Mouse (Mus musculus): ENCODE results near the gene Sap18. TPM values are rescaled to one million over a fixed set of nuclear protein-coding genes. Genes with fewer than 3 reads are reported as not detected.

Gene Sap18
- polyA plus RNA-seq, 1 experiment from 2014 or later, result 27.8 TPM

DNA sequence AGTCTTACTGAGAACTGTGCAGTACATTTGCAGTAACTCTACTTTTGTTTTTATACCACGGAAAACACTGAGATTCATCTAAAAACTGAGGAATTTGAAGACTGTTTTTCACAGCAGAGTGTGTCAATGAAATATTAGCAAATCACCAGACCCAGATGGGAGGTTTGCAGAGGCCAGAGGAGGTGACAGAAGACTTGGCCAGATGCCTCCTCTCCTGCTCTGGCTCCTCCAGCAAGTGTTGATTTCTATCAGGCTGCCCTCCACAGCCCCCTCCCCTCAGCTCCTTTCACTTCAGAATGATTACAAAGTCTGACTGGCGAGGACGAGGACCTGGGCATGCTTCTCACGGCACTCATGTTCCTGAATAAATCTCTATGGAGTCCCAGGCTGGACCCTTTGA is 10.6 kb upstream of the Sap18 start:
- 60% methylated on average over 4 of the region's 4 CpGs for WGBS

DNA sequence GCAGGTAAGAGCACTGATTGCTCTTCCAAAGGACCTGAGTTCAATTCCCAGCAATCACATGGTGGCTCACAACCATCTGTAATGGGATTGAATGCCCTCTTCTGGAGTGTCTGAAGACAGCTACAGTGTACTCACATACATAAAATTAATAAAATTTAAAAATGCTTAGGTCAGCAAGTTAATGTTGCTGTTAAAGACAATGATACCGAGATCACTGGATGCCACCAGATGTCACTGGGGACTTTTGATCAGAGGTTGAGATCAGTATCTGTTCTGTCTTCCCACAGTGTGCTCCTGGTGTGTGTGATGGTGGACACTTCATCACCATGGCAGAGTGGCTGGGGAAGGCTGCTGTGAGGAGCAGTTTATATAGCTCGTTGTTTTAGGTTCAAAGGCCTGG is 8.7 kb upstream of the Sap18 start:
- Histone ChIP-seq H3K36me3 (no peaks in the 10 kb centered on the region), H3K4me2 (replicated peaks) (no peak overlapping the region), H3K27ac (no peak overlapping the region), H3K9ac (no peak overlapping the region), H3K4me3 (no peak overlapping the region), H3K4me1 (no peaks in the 10 kb centered on the region), H3K27me3 (no peaks in the 10 kb centered on the region), H3K9me3 (no peaks in the 10 kb centered on the region)
- ATAC-seq (ENCODE audit: insufficient number of reproducible peaks, insufficient read depth, low FRiP score, low TSS enrichment), result no peak
- WGBS, result 77% methylated on average over 2 of the region's 2 CpGs

More for the DNA sequence above, 10.6 kb upstream of the Sap18 start:
- no peak overlapping the region for H3K4me3 ChIP-seq
- no peak overlapping the region for H3K27ac ChIP-seq
- H3K9ac ChIP-seq, result no peak overlapping the region
- H3K4me2 ChIP-seq (replicated peaks), result no peak overlapping the region
- H3K4me1 ChIP-seq, result no peaks in the 10 kb centered on the region
- H3K36me3 ChIP-seq, result no peaks in the 10 kb centered on the region
- no peaks in the 10 kb centered on the region for H3K27me3 ChIP-seq
- ATAC-seq (ENCODE audit: insufficient number of reproducible peaks, insufficient read depth, low FRiP score, low TSS enrichment), result no peak
- no peaks in the 10 kb centered on the region for H3K9me3 ChIP-seq

DNA sequence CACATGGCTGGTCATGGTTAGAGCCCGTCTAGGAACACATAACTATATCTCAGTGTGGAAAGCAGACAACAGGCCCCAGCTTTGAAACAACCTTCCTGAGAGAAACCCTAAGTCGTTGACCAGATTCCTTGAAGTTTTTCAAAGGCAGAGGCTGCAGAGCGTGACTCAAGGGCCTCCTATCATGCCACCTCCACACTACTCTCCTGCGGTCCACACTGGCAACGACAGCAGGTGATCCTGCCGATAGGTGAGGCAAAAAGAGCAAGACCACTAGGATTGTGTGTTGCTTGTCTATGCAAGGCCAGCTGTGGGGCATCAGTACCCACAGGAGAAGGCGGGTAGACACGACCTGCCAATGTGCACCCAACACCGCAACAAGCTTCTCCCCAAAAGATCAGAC is 8.2 kb upstream of the Sap18 start:
- Histone ChIP-seq H3K27me3 (no peaks in the 10 kb centered on the region), H3K9me3 (no peaks in the 10 kb centered on the region), H3K36me3 (no peaks in the 10 kb centered on the region), H3K4me3 (no peak overlapping the region), H3K4me1 (no peaks in the 10 kb centered on the region), H3K9ac (no peak overlapping the region), H3K27ac (no peak overlapping the region), H3K4me2 (replicated peaks) (no peak overlapping the region)
- ATAC-seq (ENCODE audit: insufficient number of reproducible peaks, insufficient read depth, low FRiP score, low TSS enrichment), result no peak
- WGBS, result 90% methylated on average over 9 of the region's 9 CpGs

DNA sequence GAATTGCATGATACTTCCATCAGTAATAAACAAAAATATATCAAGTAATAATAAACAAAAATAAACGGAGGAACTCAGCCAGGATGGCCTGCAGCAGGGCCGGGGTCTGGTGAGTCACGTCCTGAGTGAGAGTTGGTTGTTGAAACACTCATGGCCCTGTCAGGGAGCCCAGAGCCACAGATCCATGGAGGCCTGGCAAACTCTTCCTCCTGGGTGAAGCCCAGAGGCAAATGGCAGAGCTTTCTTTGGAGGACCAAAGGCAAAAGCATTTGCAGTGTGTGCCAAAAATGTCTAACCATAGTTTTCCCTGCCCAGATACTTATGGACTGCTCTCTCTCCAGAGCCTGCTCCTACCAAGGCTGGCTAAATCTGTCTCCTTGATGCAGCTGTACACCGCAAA is 6.8 kb upstream of the Sap18 start:
- 79% methylated on average over 4 of the region's 4 CpGs for WGBS

DNA sequence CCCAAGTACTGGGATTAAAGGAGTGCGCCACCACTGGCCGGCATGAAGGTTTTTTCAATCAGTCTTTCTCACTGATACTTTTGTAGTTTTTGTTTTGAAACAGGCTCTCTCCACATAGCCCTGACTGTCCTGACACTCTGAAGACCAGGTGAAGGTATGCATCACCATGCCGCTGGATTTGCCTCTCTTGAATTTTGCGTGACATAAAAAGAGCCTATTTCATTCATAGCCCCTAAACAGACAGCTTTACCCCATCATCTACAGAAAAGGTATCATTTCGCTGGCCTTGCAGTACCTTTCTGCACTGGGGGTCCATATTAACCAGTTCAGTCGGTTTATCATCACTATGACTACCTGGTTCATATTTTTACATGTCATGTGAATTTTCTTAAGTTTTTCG is 429 bp upstream of the Sap18 start:
- Histone ChIP-seq H3K4me1 (peaks cover 9% of the 10 kb centered on the region; the same call in 1 of the 2 replicates), H3K27me3 (no peaks in the 10 kb centered on the region), H3K4me2 (replicated peaks) (peak overlapping the region; percentile 78), H3K9me3 (no peaks in the 10 kb centered on the region), H3K9ac (no peak overlapping the region), H3K27ac (0 out of 2 replicates have a peak overlapping the region, but pooled peaks have one; percentile 14), H3K36me3 (peaks cover 7% of the 10 kb centered on the region), H3K4me3 (peak overlapping the region; percentile 88)
- ATAC-seq (ENCODE audit: insufficient number of reproducible peaks, insufficient read depth, low FRiP score, low TSS enrichment), result 0 out of 2 replicates have a peak, but pooled peaks have one; percentile 9
- WGBS, result 14% methylated on average over 7 of the region's 7 CpGs

More for the DNA sequence above, 6.8 kb upstream of the Sap18 start:
- no peaks in the 10 kb centered on the region for H3K36me3 ChIP-seq
- no peaks in the 10 kb centered on the region for H3K9me3 ChIP-seq
- no peak overlapping the region for H3K27ac ChIP-seq
- H3K4me3 ChIP-seq, result no peak overlapping the region
- H3K4me1 ChIP-seq, result no peaks in the 10 kb centered on the region
- H3K4me2 ChIP-seq (replicated peaks), result no peak overlapping the region
- no peak for ATAC-seq (ENCODE audit: insufficient number of reproducible peaks, insufficient read depth, low FRiP score, low TSS enrichment)
- no peak overlapping the region for H3K9ac ChIP-seq
- no peaks in the 10 kb centered on the region for H3K27me3 ChIP-seq

DNA sequence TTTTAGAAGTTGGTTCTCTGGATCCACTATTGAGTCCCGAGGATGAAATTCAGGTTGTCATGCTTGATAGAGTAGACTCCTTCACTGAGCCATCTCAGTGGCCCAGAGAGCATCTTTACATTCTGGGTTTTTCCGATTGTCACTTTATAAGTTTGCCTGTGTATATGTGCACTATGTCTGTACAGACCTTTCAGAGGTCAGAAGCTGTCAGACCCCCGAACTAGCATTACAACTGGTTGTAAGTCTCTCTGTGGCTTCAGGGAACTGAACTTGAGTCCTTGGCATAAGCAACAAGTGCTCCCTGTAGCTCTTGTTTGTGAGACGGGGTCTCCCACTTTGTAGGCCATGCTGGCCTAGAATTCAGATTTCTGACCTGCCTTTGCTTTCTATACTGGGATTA is 5.8 kb downstream of the Sap18 start:
- H3K4me1 ChIP-seq, result peaks cover 9% of the 10 kb centered on the region; the same call in 1 of the 2 replicates
- H3K27me3 ChIP-seq, result no peaks in the 10 kb centered on the region
- H3K9ac ChIP-seq, result no peak overlapping the region
- no peaks in the 10 kb centered on the region for H3K9me3 ChIP-seq
- ATAC-seq (ENCODE audit: insufficient number of reproducible peaks, insufficient read depth, low FRiP score, low TSS enrichment), result no peak
- H3K4me2 ChIP-seq (replicated peaks), result no peak overlapping the region
- H3K27ac ChIP-seq, result no peak overlapping the region
- no peak overlapping the region for H3K4me3 ChIP-seq
- WGBS, result 86% methylated on average over 4 of the region's 4 CpGs
- H3K36me3 ChIP-seq, result peaks cover 63% of the 10 kb centered on the region

DNA sequence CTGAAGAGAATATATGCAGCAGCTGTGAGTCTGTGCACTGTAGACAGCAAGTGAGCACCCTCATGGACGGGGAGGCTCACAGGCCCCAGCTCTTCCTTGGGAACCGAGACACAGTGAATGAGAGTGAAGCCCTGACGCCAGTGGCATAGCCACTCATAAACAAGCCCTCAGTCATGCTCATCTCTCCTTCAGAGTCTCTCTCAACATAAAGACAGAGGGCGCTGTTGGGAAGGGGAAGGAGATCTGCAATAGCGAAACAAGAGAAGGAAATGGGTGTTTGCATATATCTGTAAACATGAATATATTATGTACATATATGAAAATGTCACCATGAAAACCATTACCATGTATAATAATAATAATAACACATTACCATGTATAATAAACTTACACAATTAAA is 10.6 kb downstream of the Sap18 start:
- no peak for ATAC-seq (ENCODE audit: insufficient number of reproducible peaks, insufficient read depth, low FRiP score, low TSS enrichment)
- no peak overlapping the region for H3K4me2 ChIP-seq (replicated peaks)
- peaks cover 83% of the 10 kb centered on the region for H3K36me3 ChIP-seq
- H3K27me3 ChIP-seq, result no peaks in the 10 kb centered on the region
- WGBS, result 79% methylated on average over 5 of the region's 5 CpGs
- no peak overlapping the region for H3K4me3 ChIP-seq
- no peaks in the 10 kb centered on the region for H3K9me3 ChIP-seq
- H3K4me1 ChIP-seq, result no peaks in the 10 kb centered on the region
- no peak overlapping the region for H3K9ac ChIP-seq
- H3K27ac ChIP-seq, result no peak overlapping the region

DNA sequence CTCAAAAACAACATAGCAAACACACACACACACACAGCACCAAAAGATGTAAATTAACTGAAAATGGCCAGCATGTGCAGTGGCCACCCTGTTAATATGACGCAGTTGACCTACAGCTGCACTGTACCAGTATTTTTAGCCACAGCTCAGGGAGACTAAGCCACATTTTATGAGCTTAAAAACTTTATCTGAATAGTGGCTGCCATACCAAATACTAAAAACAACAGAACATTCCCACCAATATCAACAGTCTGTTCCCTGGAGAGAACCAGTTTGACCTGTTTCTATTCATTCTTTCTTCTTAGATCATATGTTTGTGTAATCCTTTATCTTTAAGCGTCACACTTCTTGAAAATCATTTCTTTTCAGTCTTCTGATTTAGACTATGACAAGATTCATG is 12.9 kb downstream of the Sap18 start:
- Histone ChIP-seq H3K36me3 (peaks cover 77% of the 10 kb centered on the region), H3K27ac (no peak overlapping the region), H3K4me2 (replicated peaks) (no peak overlapping the region), H3K27me3 (no peaks in the 10 kb centered on the region), H3K4me1 (no peaks in the 10 kb centered on the region), H3K9ac (no peak overlapping the region), H3K4me3 (no peak overlapping the region), H3K9me3 (no peaks in the 10 kb centered on the region)
- 79% methylated on average over 2 of the region's 2 CpGs for WGBS
- no peak for ATAC-seq (ENCODE audit: insufficient number of reproducible peaks, insufficient read depth, low FRiP score, low TSS enrichment)

DNA sequence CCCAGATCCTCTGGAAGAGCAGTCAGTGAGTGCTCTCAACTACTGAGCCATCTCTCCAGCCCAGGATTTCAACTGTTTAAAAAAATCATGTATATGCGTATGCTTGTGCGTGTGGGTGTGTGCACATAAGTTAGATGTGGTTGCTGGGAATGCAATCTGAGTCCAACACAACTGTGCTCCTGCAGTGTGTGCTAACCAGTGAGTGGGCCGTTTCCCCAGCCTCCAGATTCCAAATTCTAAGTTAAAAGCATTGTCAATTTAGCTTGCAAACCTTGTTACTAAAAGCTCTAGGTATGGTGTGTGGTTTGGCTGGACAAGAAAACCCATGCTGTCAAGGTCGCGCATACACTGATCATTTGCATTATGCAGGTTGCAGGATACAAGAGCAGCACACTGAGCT is 13.9 kb downstream of the Sap18 start:
- WGBS, result 92% methylated on average over 5 of the region's 5 CpGs
- Histone ChIP-seq H3K4me1 (no peaks in the 10 kb centered on the region), H3K4me2 (replicated peaks) (no peak overlapping the region), H3K27ac (no peak overlapping the region), H3K9me3 (no peaks in the 10 kb centered on the region), H3K36me3 (peaks cover 75% of the 10 kb centered on the region), H3K27me3 (no peaks in the 10 kb centered on the region), H3K4me3 (no peak overlapping the region), H3K9ac (no peak overlapping the region)
- ATAC-seq (ENCODE audit: insufficient number of reproducible peaks, insufficient read depth, low FRiP score, low TSS enrichment), result no peak

DNA sequence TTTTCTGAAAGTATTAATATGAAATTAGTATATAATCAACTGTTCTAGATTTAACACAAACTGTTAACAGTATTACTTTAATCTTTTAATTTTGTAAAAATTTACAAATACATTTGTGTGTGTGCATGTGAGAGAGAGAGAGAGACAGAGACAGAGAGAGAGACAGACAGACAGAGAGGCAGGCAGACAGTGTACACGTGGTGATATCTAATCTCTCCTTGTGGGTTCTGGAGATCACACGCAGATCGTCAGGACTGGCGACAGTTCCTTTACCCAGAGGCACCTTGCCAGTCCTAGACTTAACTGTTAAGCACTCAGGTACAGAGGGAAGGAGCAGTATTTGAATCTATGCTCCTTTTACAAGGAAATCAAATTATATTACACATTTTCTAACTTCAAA is 22.9 kb downstream of the Sap18 start:
- Histone ChIP-seq H3K27me3 (no peaks in the 10 kb centered on the region), H3K9me3 (no peaks in the 10 kb centered on the region), H3K9ac (no peak overlapping the region), H3K4me2 (replicated peaks) (no peak overlapping the region), H3K4me3 (no peak overlapping the region), H3K4me1 (peaks cover 5% of the 10 kb centered on the region), H3K36me3 (peaks cover 44% of the 10 kb centered on the region), H3K27ac (no peak overlapping the region)
- ATAC-seq (ENCODE audit: insufficient number of reproducible peaks, insufficient read depth, low FRiP score, low TSS enrichment), result no peak
- 79% methylated on average over 4 of the region's 4 CpGs for WGBS

DNA sequence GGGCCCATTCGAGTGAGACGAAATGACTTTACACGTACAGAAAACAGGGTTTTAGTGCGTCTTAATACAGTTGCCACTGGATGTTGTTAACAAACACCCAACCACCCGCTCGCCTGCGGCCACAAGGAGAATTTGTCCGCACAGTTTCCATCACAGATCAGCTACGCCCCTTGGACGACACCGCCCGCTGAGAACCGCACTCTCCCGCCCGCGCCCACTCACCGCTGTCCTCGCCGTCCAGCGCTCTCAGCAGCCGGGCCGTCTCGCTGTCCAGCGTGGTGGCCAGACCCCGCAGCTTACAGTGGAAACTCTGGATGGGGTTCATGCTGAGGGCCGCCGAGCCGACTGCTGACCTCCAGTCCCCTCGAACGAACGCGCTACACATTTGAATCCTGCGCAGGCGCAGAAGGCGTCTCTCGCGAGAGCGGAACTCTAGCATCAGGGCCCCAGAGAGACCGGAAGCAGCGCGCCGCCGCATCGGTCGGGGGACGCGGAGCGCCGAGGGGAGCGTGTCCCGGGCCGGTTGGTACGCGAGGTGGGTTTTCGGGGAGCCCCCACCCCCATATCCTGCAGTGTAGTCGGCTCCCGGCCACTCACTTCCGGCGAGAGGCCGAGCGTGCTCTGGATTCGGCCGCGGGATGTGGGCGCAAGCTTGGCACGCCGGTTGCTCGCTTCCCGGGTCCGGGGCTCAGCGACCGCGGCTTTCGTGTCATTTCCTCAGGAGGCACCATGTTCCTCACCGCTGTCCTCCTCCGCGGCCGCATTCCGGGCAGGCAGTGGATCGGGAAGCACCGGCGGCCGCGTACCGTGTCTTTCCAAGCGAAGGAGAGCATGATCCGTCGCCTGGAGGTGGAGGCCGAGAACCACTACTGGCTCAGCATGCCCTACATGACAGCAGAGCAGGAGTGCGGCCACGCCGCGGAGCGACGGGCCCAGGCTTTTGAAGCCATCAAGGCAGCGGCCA is 28.1 kb downstream of the Sap18 start, which contains the start of the genes Ska3 and Mrpl57:
TSS of gene Ska3 (minus strand) at position 398 of the 964 bp plus-strand sequence.
TSS of gene Mrpl57 (plus strand) at position 447 of the 964 bp plus-strand sequence.
- under 1% methylated on average over 96 of the region's 96 CpGs for WGBS

DNA sequence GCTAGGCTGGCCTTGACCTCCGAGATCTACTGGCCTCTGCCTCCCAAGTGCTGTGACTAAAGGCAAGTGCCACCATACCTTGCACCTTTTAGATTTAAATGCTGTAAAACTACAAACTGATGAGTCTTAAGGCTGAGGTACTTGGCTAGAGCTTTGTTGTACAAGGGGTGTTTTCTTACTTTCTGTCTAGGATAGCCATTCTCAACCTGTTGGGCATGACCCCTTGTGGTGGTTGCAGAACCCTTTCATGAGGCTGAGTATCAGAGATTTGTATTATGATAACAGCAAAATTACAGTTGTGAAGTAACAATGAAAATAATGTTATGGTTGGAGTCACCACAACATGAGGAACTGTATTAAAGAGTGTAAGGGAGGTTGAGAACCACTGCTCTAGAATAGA is 29.3 kb downstream of the Sap18 start:
- ATAC-seq (ENCODE audit: insufficient number of reproducible peaks, insufficient read depth, low FRiP score, low TSS enrichment), result no peak
- no peaks in the 10 kb centered on the region for H3K27me3 ChIP-seq
- peak overlapping the region; percentile 82 for H3K9ac ChIP-seq
- peak overlapping the region; percentile 72 for H3K4me2 ChIP-seq (replicated peaks)
- H3K4me3 ChIP-seq, result peak overlapping the region; percentile 68
- H3K4me1 ChIP-seq, result peaks cover 16% of the 10 kb centered on the region
- 0 out of 2 replicates have a peak, but pooled peaks cover 2% of the 10 kb centered on the region for H3K36me3 ChIP-seq
- 85% methylated on average over 1 of the region's 1 CpGs for WGBS
- no peaks in the 10 kb centered on the region for H3K9me3 ChIP-seq
- H3K27ac ChIP-seq, result no peak overlapping the region

More for the DNA sequence above, 28.1 kb downstream of the Sap18 start, which contains the start of the genes Ska3 and Mrpl57:
- Histone ChIP-seq H3K9me3 (no peaks in the 10 kb centered on the region), H3K27me3 (no peaks in the 10 kb centered on the region), H3K9ac (peak within 1 kb of the TSS; percentile 82), H3K36me3 (peaks cover 12% of the 10 kb centered on the region), H3K27ac (peak within 1 kb of the TSS; percentile 94), H3K4me1 (peaks cover 16% of the 10 kb centered on the region), H3K4me3 (peak within 1 kb of the TSS; percentile 68), H3K4me2 (replicated peaks) (peak within 1 kb of the TSS; percentile 72)
- ATAC-seq (ENCODE audit: insufficient number of reproducible peaks, insufficient read depth, low FRiP score, low TSS enrichment), result peak; percentile 93
